Mouse (Mus musculus) MEL (cell line): ENCODE results near the gene Mpig6b. TPM values are rescaled to one million over a fixed set of nuclear protein-coding genes. Genes with fewer than 3 reads are reported as not detected.
A peak's percentile ranks its signal among the peaks of the same experiment; 100 is the strongest.

ENCODE experiments used
- DNase-seq: peaks from one replicate; pipeline ENCODE4 v3.0.0; 2011; ENCODE audit warnings: low read depth, low spot score
- H3K27ac ChIP-seq: 2 replicates; pipeline ENCODE4 v1.5.1; 2012; ENCODE audit warnings: low read depth, mild to moderate bottlenecking, control low read depth, low read length, moderate library complexity; ENCODE audit not compliant: control insufficient read depth
- H3K27me3 ChIP-seq, 2 experiments: fragments of 150-350 bp in 1 of 2; sonication (generic) in 1 of 2; 2 replicates each; pipeline ENCODE4 v1.6.1; 2012; ENCODE audit warnings: low read length in 2 of 2, mild to moderate bottlenecking in 2 of 2, improper control_type of control experiment in 1 of 2, moderate library complexity in 1 of 2; ENCODE audit not compliant: insufficient read depth in 2 of 2, control insufficient read depth in 1 of 2
- H3K36me3 ChIP-seq, 2 experiments: 2 replicates each; pipeline ENCODE4 v1.6.1; 2012 to 2014; ENCODE audit warnings: low read length in 2 of 2, improper control_type of control experiment in 1 of 2, inconsistent platforms in 1 of 2, mild to moderate bottlenecking in 1 of 2; ENCODE audit not compliant: insufficient read depth in 2 of 2, control insufficient read depth in 1 of 2
- H3K4me1 ChIP-seq, 2 experiments: fragments of 150-350 bp in 1 of 2; sonication (generic) in 1 of 2; 2 replicates each; pipeline ENCODE4 v1.6.1; 2012; ENCODE audit warnings: low read length in 2 of 2, improper control_type of control experiment in 1 of 2, mild to moderate bottlenecking in 1 of 2; ENCODE audit not compliant: insufficient read depth in 2 of 2, control insufficient read depth in 1 of 2
- H3K4me3 ChIP-seq, 2 experiments: fragments of 150-350 bp in 1 of 2; sonication (generic) in 1 of 2; 2 replicates each; pipeline ENCODE4 v1.5.1; 2012; ENCODE audit warnings: low read depth in 2 of 2, low read length in 2 of 2, mild to moderate bottlenecking in 2 of 2, moderate library complexity in 2 of 2, control low read depth in 1 of 2, improper control_type of control experiment in 1 of 2; ENCODE audit not compliant: control insufficient read depth in 1 of 2, insufficient read depth in 1 of 2
- H3K79me2 ChIP-seq: 2 replicates; pipeline ENCODE4 v1.6.1; 2012; ENCODE audit warnings: mild to moderate bottlenecking, low read length, moderate library complexity; ENCODE audit not compliant: control insufficient read depth, poor library complexity, insufficient read depth
- H3K9ac ChIP-seq: 2 replicates; pipeline ENCODE4 v1.6.1; 2012; ENCODE audit warnings: low read depth, mild to moderate bottlenecking, control low read depth, low read length, moderate library complexity; ENCODE audit not compliant: control insufficient read depth, poor library complexity, severe bottlenecking
- H3K9me3 ChIP-seq: fragments of 150-350 bp; sonication (generic); replicated peaks from 2 replicates; pipeline ENCODE4 v1.6.1; 2012; ENCODE audit warnings: mild to moderate bottlenecking, low read length, improper control_type of control experiment, moderate library complexity; ENCODE audit not compliant: insufficient read depth
- BHLHE40 ChIP-seq: IDR thresholded peaks from 2 replicates; pipeline ENCODE4 v1.6.1; 2012; ENCODE audit warnings: low read depth, mild to moderate bottlenecking, inconsistent platforms, low read length, improper control_type of control experiment, borderline replicate concordance
- CTCF ChIP-seq, 3 experiments: IDR thresholded peaks in 2 of 3; conservative IDR thresholded peaks in 1 of 3; 2 replicates each; pipeline ENCODE4 v1.5.1; 2011 to 2012; ENCODE audit warnings: low read length in 3 of 3, low read depth in 2 of 3, mild to moderate bottlenecking in 2 of 3, improper control_type of control experiment in 1 of 3, inconsistent platforms in 1 of 3, mixed read lengths in 1 of 3, moderate library complexity in 1 of 3; ENCODE audit not compliant: control insufficient read depth in 1 of 3, insufficient read depth in 1 of 3, poor library complexity in 1 of 3, severe bottlenecking in 1 of 3
- E2F4 ChIP-seq: IDR thresholded peaks from 2 replicates; pipeline ENCODE4 v1.6.1; 2011; ENCODE audit warnings: low read depth, low read length, improper control_type of control experiment, borderline replicate concordance
- ELF1 ChIP-seq: IDR thresholded peaks from 2 replicates; pipeline ENCODE4 v1.6.1; 2014; ENCODE audit warnings: low read depth, mild to moderate bottlenecking, inconsistent platforms, low read length, improper control_type of control experiment, moderate library complexity
- EP300 ChIP-seq, 2 experiments: IDR thresholded peaks; 2 replicates each; pipeline ENCODE4 v1.6.1; 2011; ENCODE audit warnings: improper control_type of control experiment in 2 of 2, low read length in 2 of 2, low read depth in 1 of 2, mild to moderate bottlenecking in 1 of 2
- ETS1 ChIP-seq: IDR thresholded peaks from 2 replicates; pipeline ENCODE4 v1.6.1; 2012; ENCODE audit warnings: low read depth, mild to moderate bottlenecking, inconsistent platforms, low read length, improper control_type of control experiment, moderate library complexity
- GATA1 ChIP-seq: IDR thresholded peaks from 2 replicates; pipeline ENCODE4 v1.6.1; 2011; ENCODE audit warnings: low read depth, low read length, improper control_type of control experiment
- HCFC1 ChIP-seq: IDR thresholded peaks from 2 replicates; pipeline ENCODE4 v1.6.1; 2012; ENCODE audit warnings: low read depth, mild to moderate bottlenecking, inconsistent platforms, low read length, improper control_type of control experiment, moderate library complexity
- JUND ChIP-seq: IDR thresholded peaks from 2 replicates; pipeline ENCODE4 v1.6.1; 2011; ENCODE audit warnings: low read depth, mild to moderate bottlenecking, improper control_type of control experiment, low read length
- KAT2A ChIP-seq: conservative IDR thresholded peaks from 2 replicates; pipeline ENCODE4 v1.6.1; 2012; ENCODE audit warnings: low read depth, low read length, improper control_type of control experiment, inconsistent platforms
- MAFK ChIP-seq: IDR thresholded peaks from 2 replicates; pipeline ENCODE4 v1.6.1; 2011; ENCODE audit warnings: low read depth, mild to moderate bottlenecking, low read length, improper control_type of control experiment, borderline replicate concordance
- MAX ChIP-seq: IDR thresholded peaks from 2 replicates; pipeline ENCODE4 v1.6.1; 2011; ENCODE audit warnings: low read length, improper control_type of control experiment
- MAZ ChIP-seq: IDR thresholded peaks from 2 replicates; pipeline ENCODE4 v1.6.1; 2012; ENCODE audit warnings: low read depth, mild to moderate bottlenecking, inconsistent platforms, low read length, improper control_type of control experiment
- MEF2A ChIP-seq: IDR thresholded peaks from 2 replicates; pipeline ENCODE4 v1.6.1; 2014; ENCODE audit warnings: low read depth, mild to moderate bottlenecking, inconsistent platforms, low read length, improper control_type of control experiment; ENCODE audit not compliant: poor library complexity, insufficient replicate concordance, severe bottlenecking; ENCODE audit errors: extremely low read depth
- MXI1 ChIP-seq: IDR thresholded peaks from 2 replicates; pipeline ENCODE4 v1.6.1; 2011; ENCODE audit warnings: mild to moderate bottlenecking, low read depth, low read length, improper control_type of control experiment
- MYC ChIP-seq: IDR thresholded peaks from 2 replicates; pipeline ENCODE4 v1.6.1; 2011; ENCODE audit warnings: low read depth, mild to moderate bottlenecking, low read length, improper control_type of control experiment, moderate library complexity
- NELFE ChIP-seq: IDR thresholded peaks from 2 replicates; pipeline ENCODE4 v1.6.1; 2011; ENCODE audit warnings: low read depth, low read length, improper control_type of control experiment
- POLR2A ChIP-seq, 2 experiments: IDR thresholded peaks; 2 replicates each; pipeline ENCODE4 v1.6.1; 2011 to 2012; ENCODE audit warnings: low read length in 2 of 2, mild to moderate bottlenecking in 2 of 2, control low read depth in 1 of 2, improper control_type of control experiment in 1 of 2, low read depth in 1 of 2, moderate library complexity in 1 of 2; ENCODE audit not compliant: control insufficient read depth in 1 of 2, insufficient read depth in 1 of 2, poor library complexity in 1 of 2
- POLR2AphosphoS2 ChIP-seq: IDR thresholded peaks from 2 replicates; pipeline ENCODE4 v1.6.1; 2011; ENCODE audit warnings: low read length, improper control_type of control experiment
- POLR2AphosphoS5 ChIP-seq: IDR thresholded peaks from 2 replicates; pipeline ENCODE4 v1.6.1; 2012; ENCODE audit warnings: low read depth, borderline replicate concordance, mild to moderate bottlenecking, inconsistent platforms, low read length, moderate library complexity, mixed read lengths
- RAD21 ChIP-seq: IDR thresholded peaks from 2 replicates; pipeline ENCODE4 v1.6.1; 2011; ENCODE audit warnings: mild to moderate bottlenecking, low read depth, low read length, improper control_type of control experiment
- RCOR1 ChIP-seq: IDR thresholded peaks from 2 replicates; pipeline ENCODE4 v1.6.1; 2012; ENCODE audit warnings: low read depth, mild to moderate bottlenecking, inconsistent platforms, low read length, improper control_type of control experiment
- SIN3A ChIP-seq: IDR thresholded peaks from 2 replicates; pipeline ENCODE4 v1.6.1; 2012; ENCODE audit warnings: low read length, improper control_type of control experiment, inconsistent platforms
- SMC3 ChIP-seq: IDR thresholded peaks from 2 replicates; pipeline ENCODE4 v1.6.1; 2011; ENCODE audit warnings: low read depth, low read length, improper control_type of control experiment
- TAL1 ChIP-seq: IDR thresholded peaks from 2 replicates; pipeline ENCODE4 v1.6.1; 2012; ENCODE audit warnings: mild to moderate bottlenecking, inconsistent platforms, low read length, moderate library complexity, mixed read lengths
- TBP ChIP-seq: IDR thresholded peaks from 2 replicates; pipeline ENCODE4 v1.8.0; 2011; ENCODE audit warnings: low read depth, low read length, improper control_type of control experiment
- UBTF ChIP-seq: IDR thresholded peaks from 2 replicates; pipeline ENCODE4 v1.6.1; 2012; ENCODE audit warnings: low read depth, mild to moderate bottlenecking, inconsistent platforms, low read length, improper control_type of control experiment, moderate library complexity, borderline replicate concordance; ENCODE audit not compliant: insufficient read depth
- USF1 ChIP-seq: IDR thresholded peaks from 2 replicates; pipeline ENCODE4 v1.6.1; 2014; ENCODE audit warnings: low read depth, mild to moderate bottlenecking, inconsistent platforms, low read length, improper control_type of control experiment, moderate library complexity
- USF2 ChIP-seq, 2 experiments: IDR thresholded peaks; 2 replicates each; pipeline ENCODE4 v1.6.1; 2011 to 2012; ENCODE audit warnings: improper control_type of control experiment in 2 of 2, low read length in 2 of 2, borderline replicate concordance in 1 of 2, inconsistent platforms in 1 of 2, low read depth in 1 of 2, mild to moderate bottlenecking in 1 of 2; ENCODE audit not compliant: insufficient read depth in 1 of 2
- ZC3H11A ChIP-seq: IDR thresholded peaks from 2 replicates; pipeline ENCODE4 v1.6.1; 2012; ENCODE audit warnings: low read depth, mild to moderate bottlenecking, inconsistent platforms, low read length, improper control_type of control experiment
- ZKSCAN1 ChIP-seq: IDR thresholded peaks from 2 replicates; pipeline ENCODE4 v1.6.1; 2012; ENCODE audit warnings: low read depth, mild to moderate bottlenecking, inconsistent platforms, low read length, improper control_type of control experiment, moderate library complexity
- ZMIZ1 ChIP-seq: IDR thresholded peaks from 2 replicates; pipeline ENCODE4 v1.6.1; 2012; ENCODE audit warnings: low read depth, mild to moderate bottlenecking, inconsistent platforms, low read length, improper control_type of control experiment, moderate library complexity
- ZNF384 ChIP-seq: IDR thresholded peaks from 2 replicates; pipeline ENCODE4 v1.6.1; 2012; ENCODE audit warnings: low read depth, mild to moderate bottlenecking, inconsistent platforms, low read length, improper control_type of control experiment
- polyA plus RNA-seq, 2 experiments: library from polyadenylated mRNA; stranded (reverse) in 1 of 2; unstranded in 1 of 2; fragments of >175 nt in 1 of 2; fragments of >200 nt in 1 of 2; gene quantifications; 2 replicates each; pipeline versions ENCODE4 v1.2.1 to v1.2.4; 2012; ENCODE audit warnings: low replicate concordance in 2 of 2, low read depth in 1 of 2; ENCODE audit not compliant: insufficient read length in 2 of 2, insufficient read depth in 1 of 2, missing spikeins in 1 of 2
- total RNA-seq: library from RNA; depleted of rRNA; stranded (reverse); fragments of 300-350 nt; gene quantifications from 2 replicates; pipeline ENCODE4 v1.2.3, GENCODE M21; 2012

Mpig6b gene
- total and polyA plus RNA-seq, 3 experiments: not detected

DNA sequence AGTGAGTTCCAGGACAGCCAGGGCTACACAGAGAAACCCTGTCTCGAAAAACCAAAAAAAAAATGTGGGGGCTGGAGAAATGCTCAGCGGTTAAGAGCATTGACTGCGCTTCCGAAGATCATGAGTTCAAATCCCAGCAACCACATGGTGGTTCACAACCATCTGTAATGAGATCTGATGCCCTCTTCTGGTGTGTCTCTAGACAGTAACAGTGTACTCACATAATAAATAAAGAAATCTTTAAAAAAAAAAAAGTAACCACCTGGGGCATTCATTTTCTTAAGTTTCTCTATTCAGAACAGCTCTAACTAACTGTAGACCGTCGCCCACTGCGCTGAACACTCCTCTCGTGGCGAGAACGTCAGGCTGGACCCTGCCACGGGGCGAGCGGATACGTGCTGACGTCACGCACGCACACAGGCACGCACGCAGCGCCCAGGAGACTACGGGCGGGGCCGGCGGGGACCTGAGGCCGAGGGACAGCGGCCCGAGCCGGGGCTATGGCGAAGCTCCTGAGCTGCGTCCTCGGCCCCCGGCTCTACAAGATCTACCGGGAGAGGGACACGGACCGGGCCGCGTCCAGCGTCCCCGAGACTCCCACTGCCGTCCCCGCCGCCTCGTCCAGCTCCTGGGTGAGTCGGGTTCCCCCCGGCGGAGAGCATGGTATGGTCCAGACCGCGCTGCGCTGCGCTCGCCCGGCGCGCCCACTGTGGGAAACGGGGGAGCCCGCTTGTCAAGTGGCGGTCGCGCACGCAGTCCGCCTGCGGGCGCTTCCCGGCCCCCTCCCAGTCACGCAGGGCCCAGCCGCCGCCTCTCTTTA is 23.1 kb upstream of the Mpig6b start, which contains the start of gene Abhd16a (continued):
- no peak for TF ChIP-seq ZC3H11A

DNA sequence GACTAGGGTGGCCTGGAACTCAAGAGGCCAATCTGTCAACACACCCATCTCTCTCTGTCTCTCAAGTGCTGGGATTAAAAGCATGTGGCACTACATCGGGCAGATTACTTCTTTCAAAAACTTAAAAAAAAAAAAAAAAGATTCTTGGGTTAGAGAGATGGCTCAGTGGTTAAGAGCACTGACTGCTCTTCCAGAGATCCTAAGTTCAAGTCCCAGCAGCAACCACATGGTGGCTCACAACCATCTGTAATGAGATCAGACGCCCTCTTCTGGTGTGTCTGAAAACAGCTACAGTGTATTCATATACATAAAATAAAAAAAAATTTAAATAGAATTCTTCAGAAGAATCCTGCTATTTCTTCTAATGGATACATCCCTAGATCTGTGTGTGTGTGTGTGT is 22.2 kb upstream of the Mpig6b start:
- DNase-seq: peak; percentile 52

DNA sequence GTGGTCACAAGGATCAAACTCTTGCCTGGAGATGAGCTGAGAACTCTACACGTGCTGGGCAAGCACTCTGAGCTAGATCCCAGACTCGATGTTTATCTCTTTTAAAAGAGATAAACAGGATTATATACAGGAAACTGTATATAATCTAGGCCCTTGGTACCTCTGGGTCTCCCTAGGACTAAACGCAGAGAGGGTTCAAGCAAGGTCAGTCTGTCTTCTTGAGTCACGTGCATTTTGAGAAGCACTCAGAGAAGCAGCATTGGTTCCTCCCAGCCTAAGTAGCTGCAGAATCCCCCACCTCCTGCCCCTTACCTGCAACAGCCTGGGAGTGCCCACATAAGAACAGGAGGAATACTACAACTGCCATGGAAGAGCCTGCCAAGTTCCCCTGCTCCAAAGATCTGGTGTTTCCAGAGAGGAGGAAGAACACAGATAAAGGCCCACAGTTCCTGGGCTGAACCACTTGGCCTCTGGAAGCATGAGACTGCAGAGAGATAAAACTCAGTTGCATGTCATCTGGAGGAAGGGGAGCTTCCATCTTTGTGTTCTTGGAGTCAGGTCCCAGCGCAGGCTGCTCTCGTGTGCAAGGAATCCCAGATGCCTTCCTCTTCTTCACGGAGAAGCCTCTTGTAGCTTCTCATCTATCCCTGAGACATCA is 19.4 kb upstream of the Mpig6b start, which contains the start of gene Ly6g6f:
Ly6g6f (minus strand) TSS at position 403 of the 658 bp plus-strand sequence.
- Histone ChIP-seq H3K9ac (no peak within 1 kb of the TSS), H3K36me3 (peaks cover 0 to 36% of the 10 kb centered on the region in 2 experiments; a peak in 2 of 4 replicates), H3K4me1 (peaks cover 15 to 53% of the 10 kb centered on the region in 2 experiments), H3K9me3 (no peaks in the 10 kb centered on the region), H3K27ac (peak within 1 kb of the TSS; percentile 17; the same call in 1 of the 2 replicates), H3K27me3 (no peaks in the 10 kb centered on the region), H3K4me3 (no peak within 1 kb of the TSS), H3K79me2 (peaks cover 10% of the 10 kb centered on the region)
- peak; percentile 32 for DNase-seq
- TF ChIP-seq ZKSCAN1 (no peak), MYC (peak; percentile 75; the same call in 1 of the 2 replicates), USF1 (peak; percentile 63), HCFC1 (no peak), GATA1 (peak; percentile 51; the same call in 1 of the 2 replicates), SIN3A (0 out of 2 replicates have a peak, but pooled peaks have one; percentile 20), MAZ (no peak), RCOR1 (peak; percentile 42; the same call in 1 of the 2 replicates), ETS1 (0 out of 2 replicates have a peak, but pooled peaks have one; percentile 19), EP300 (IDR thresholded peaks at IDR 0.05; ENCODE audit: low read depth in 1 of 2, low read length in 2 of 2) (peak; percentile 44 to 50; a peak in 2 of 4 replicates), TAL1 (peak; percentile 15; the same call in 1 of the 2 replicates), POLR2A (IDR thresholded peaks at IDR 0.05; ENCODE audit: control insufficient read depth in 1 of 2, insufficient read depth in 1 of 2, low read depth in 1 of 2, low read length in 2 of 2, poor library complexity in 1 of 2) (no peak), BHLHE40 (peak; percentile 85), MAX (peak; percentile 59; the same call in 1 of the 2 replicates)

More for the DNA sequence above, 22.2 kb upstream of the Mpig6b start:
- H3K4me3 ChIP-seq: no peak overlapping the region
- peak overlapping the region; percentile 81 for H3K27ac ChIP-seq
- H3K4me1 ChIP-seq: peaks cover 5 to 41% of the 10 kb centered on the region in 2 experiments
- H3K36me3 ChIP-seq: peaks cover 0 to 20% of the 10 kb centered on the region in 2 experiments; a peak in 2 of 4 replicates
- H3K27me3 ChIP-seq: no peaks in the 10 kb centered on the region
- peak overlapping the region; percentile 87 for H3K9ac ChIP-seq
- H3K9me3 ChIP-seq: no peaks in the 10 kb centered on the region
- TF ChIP-seq MAZ (no peak), RCOR1 (no peak), POLR2AphosphoS2 (no peak), ZMIZ1 (no peak), POLR2A (IDR thresholded peaks at IDR 0.05; ENCODE audit: control insufficient read depth in 1 of 2, insufficient read depth in 1 of 2, low read depth in 1 of 2, low read length in 2 of 2, poor library complexity in 1 of 2) (no peak), UBTF (no peak), NELFE (no peak), ZNF384 (peak; percentile 69), MAFK (no peak), USF1 (no peak), EP300 (IDR thresholded peaks at IDR 0.05; ENCODE audit: low read depth in 1 of 2, low read length in 2 of 2) (no peak), KAT2A (no peak), E2F4 (no peak), MAX (no peak), MYC (0 out of 2 replicates have a peak, but pooled peaks have one; percentile 23), BHLHE40 (no peak), SMC3 (peak; percentile 46), CTCF (IDR thresholded peaks at IDR 0.05 in 2 of 3, conservative IDR thresholded peaks at IDR 0.05 in 1 of 3; ENCODE audit: control insufficient read depth in 1 of 3, insufficient read depth in 1 of 3, low read depth in 2 of 3, low read length in 3 of 3, poor library complexity in 1 of 3, severe bottlenecking in 1 of 3) (peak; percentile 29 to 59 (median 37)), TBP (no peak), POLR2AphosphoS5 (no peak), MXI1 (no peak), ZC3H11A (peak; percentile 30), ZKSCAN1 (no peak), SIN3A (no peak), USF2 (IDR thresholded peaks at IDR 0.05; ENCODE audit: borderline replicate concordance in 1 of 2, insufficient read depth in 1 of 2, low read depth in 1 of 2, low read length in 2 of 2) (no peak), ELF1 (no peak), RAD21 (no peak; the same call in 1 of the 2 replicates), MEF2A (no peak), JUND (no peak), TAL1 (no peak)
- TF ChIP-seq, all 39 proteins: peak for 5
- peaks cover 18% of the 10 kb centered on the region for H3K79me2 ChIP-seq
